Mouse (Mus musculus) cortical plate, adult 2 months (tissue): ENCODE results near the gene Dctpp1.

Experiments used
- CTCF ChIP-seq: fragments of 200-500 bp; IDR thresholded peaks from 2 replicates; pipeline ENCODE4 v1.5.1; 2011; ENCODE audit warnings: mild to moderate bottlenecking, control low read depth, low read length; ENCODE audit not compliant: insufficient read depth; ENCODE audit errors: extremely low read depth
- POLR2A ChIP-seq: fragments of 200-500 bp; IDR thresholded peaks from 2 replicates; pipeline ENCODE4 v1.6.1; 2011; ENCODE audit warnings: mild to moderate bottlenecking, low read length, control low read depth; ENCODE audit not compliant: insufficient read depth; ENCODE audit errors: extremely low read depth

DNA sequence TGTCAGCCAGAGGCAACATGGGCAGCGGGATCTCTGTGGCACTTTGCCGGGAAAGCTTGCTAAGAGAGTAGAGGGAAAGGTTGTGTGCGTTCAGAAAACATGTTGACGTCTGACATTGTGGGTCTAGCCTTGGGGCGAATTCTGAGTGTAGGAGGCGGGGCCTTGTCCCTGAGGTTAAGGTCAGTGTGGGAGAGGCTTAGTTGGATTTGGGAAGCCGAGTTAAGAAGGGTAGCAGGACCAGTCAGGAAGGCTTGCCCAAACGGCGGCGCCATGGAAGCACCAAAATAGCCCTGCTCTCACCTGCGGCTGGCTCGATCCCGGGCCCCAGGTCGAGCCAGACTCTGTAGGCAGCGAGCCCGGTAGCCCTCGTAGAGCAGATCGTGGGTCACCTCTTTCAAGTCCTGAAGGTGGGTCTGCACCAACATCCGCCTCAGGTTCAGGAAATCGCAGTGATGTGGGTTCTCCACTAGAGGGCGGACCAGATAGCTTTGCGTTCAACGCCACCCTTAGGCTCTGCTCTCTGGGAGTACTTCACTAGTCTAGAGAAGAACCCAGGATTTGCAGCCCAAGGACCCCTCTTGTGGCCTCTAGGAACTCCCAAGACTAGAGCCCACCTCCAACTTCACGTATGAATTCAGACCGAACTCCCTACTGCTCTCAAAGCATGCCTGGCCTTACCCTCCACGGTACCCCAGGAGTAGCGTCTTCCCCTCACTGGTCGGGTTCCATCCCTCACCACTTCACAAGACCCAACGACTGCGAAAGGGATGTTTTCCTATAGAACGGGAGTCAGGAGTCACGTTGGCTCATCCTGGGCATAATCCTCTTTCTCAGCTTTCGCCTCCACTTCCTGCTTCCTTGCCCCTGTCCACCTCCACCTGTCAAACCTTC is 45.3 kb downstream of the Dctpp1 start:
- peak; percentile 89 for TF ChIP-seq CTCF
- no peak for TF ChIP-seq POLR2A
